Mouse (Mus musculus) cerebellum, postnatal 36 days (tissue): ENCODE results near the gene Casz1.
A peak's percentile ranks its signal among the peaks of the same experiment; 100 is the strongest.

Source experiments
- DNase-seq, 2 experiments: peaks; one replicate each; pipeline ENCODE4 v3.0.0; 2021 to 2022; ENCODE audit warnings: mixed read lengths in 2 of 2

Gene Casz1

GRCm38 (mm10) chr4:148912134-148912533 is 107.9 kb downstream of the Casz1 start:
- DNase-seq: no peak

GRCm38 (mm10) chr4:148912826-148913590 is 108.8 kb downstream of the Casz1 start:
- no peak for DNase-seq

GRCm38 (mm10) chr4:148914863-148915622 is 110.8 kb downstream of the Casz1 start:
- no peak for DNase-seq

- DNase-seq: no peak
Measured at GRCm38 (mm10) chr4:148915849-148916248, 111.6 kb downstream of the Casz1 start.

GRCm38 (mm10) chr4:148918707-148919447 is 114.6 kb downstream of the Casz1 start:
- DNase-seq: no peak

GRCm38 (mm10) chr4:148920610-148921009 is 116.4 kb downstream of the Casz1 start:
- no peak for DNase-seq

- DNase-seq: no peak
Measured at GRCm38 (mm10) chr4:148922221-148922700, 118.0 kb downstream of the Casz1 start.

- DNase-seq: no peak
Measured at GRCm38 (mm10) chr4:148923414-148923813, 119.2 kb downstream of the Casz1 start.

GRCm38 (mm10) chr4:148923976-148924375 is 119.7 kb downstream of the Casz1 start:
- DNase-seq: no peak

- no peak for DNase-seq
Measured at GRCm38 (mm10) chr4:148925589-148926359, 121.5 kb downstream of the Casz1 start.

- DNase-seq: no peak
Measured at GRCm38 (mm10) chr4:148926459-148926858, 122.2 kb downstream of the Casz1 start.

- no peak for DNase-seq
Measured at GRCm38 (mm10) chr4:148928316-148928715, 124.1 kb downstream of the Casz1 start.

- DNase-seq: no peak
Measured at GRCm38 (mm10) chr4:148928876-148929275, 124.6 kb downstream of the Casz1 start.

- peak in 1 of 2 experiments; percentile 26 for DNase-seq
Measured at GRCm38 (mm10) chr4:148930721-148931229, 126.5 kb downstream of the Casz1 start.

GRCm38 (mm10) chr4:148933109-148933508 is 128.9 kb downstream of the Casz1 start:
- DNase-seq: no peak

- DNase-seq: no peak
Measured at GRCm38 (mm10) chr4:148935211-148935610, 131.0 kb downstream of the Casz1 start.

- DNase-seq: no peak
Measured at GRCm38 (mm10) chr4:148936111-148936510, 131.9 kb downstream of the Casz1 start.

- DNase-seq: no peak
Measured at GRCm38 (mm10) chr4:148936727-148937126, 132.5 kb downstream of the Casz1 start.

GRCm38 (mm10) chr4:148938546-148938945 is 134.3 kb downstream of the Casz1 start:
- no peak for DNase-seq

- no peak for DNase-seq
Measured at GRCm38 (mm10) chr4:148940674-148941211, 136.5 kb downstream of the Casz1 start.

- DNase-seq: no peak
Measured at GRCm38 (mm10) chr4:148941321-148941720, 137.1 kb downstream of the Casz1 start.

GRCm38 (mm10) chr4:148943099-148943498 is 138.9 kb downstream of the Casz1 start:
- DNase-seq: no peak
